Mouse (Mus musculus) megakaryocyte, embryonic 14.5 days (primary cell): Measurements from ENCODE around the gene Gmnn.

Experiments
- FLI1 ChIP-seq: IDR thresholded peaks from 2 replicates; pipeline ENCODE4 v1.6.1; 2012; ENCODE audit warnings: low read length, inconsistent platforms, mixed read lengths
- GATA1 ChIP-seq: IDR thresholded peaks from 3 replicates; pipeline ENCODE4 v1.6.1; 2012; ENCODE audit warnings: mixed read lengths, low read length, inconsistent platforms, borderline replicate concordance

- TF ChIP-seq GATA1 (no peak), FLI1 (no peak)
Observed at GRCm38 (mm10) chr13:24757820-24758564, 3.7 kb downstream of the Gmnn start.
